Mouse (Mus musculus): Measurements from ENCODE around the gene Fam180a.

Gene Fam180a

DNA sequence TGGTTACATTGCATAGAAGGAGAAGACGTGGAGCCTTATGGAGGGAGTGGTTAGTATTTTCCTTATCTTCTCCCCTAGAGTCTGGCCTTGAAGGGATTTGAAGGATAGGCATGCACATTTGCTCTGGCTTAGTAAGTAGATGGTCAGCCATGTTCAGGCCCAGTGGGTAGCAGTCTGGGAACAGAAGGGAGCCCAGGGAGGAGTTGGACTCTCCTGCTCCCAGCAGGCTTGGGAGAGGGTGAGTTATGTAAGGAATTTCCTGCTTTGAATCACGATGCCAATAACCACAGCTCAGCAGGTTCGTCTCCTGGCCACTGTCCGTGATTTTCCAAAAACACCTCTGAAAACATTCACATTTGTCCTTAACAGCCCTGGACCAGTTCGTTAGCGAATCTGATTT lies 4.9 kb upstream of the Fam180a start:
- H3K27me3 ChIP-seq (ENCODE audit: insufficient read depth, low read length), result peaks cover 6% of the 10 kb centered on the region; the same call in 1 of the 2 replicates
- no peaks in the 10 kb centered on the region for H3K9me3 ChIP-seq (ENCODE audit: low read length)
- peaks cover 43% of the 10 kb centered on the region for H3K4me1 ChIP-seq (replicated peaks; ENCODE audit: low read depth, low read length)
- H3K36me3 ChIP-seq (ENCODE audit: insufficient read depth, low read length), result no peaks in the 10 kb centered on the region
- TF ChIP-seq POU5F1 (IDR thresholded peaks at IDR 0.05; ENCODE audit: borderline replicate concordance, low read length) (no peak), CTCF (conservative IDR thresholded peaks at IDR 0.05; ENCODE audit: low read length) (no peak), NANOG (IDR thresholded peaks at IDR 0.05; ENCODE audit: borderline replicate concordance, low read length) (no peak)
- 0 out of 2 replicates have a peak overlapping the region, but pooled peaks have one; percentile 7 for H3K4me3 ChIP-seq (replicated peaks; ENCODE audit: low read length)

- TF ChIP-seq POU5F1 (IDR thresholded peaks at IDR 0.05; ENCODE audit: borderline replicate concordance, low read length), result no peak
- no peak for TF ChIP-seq CTCF (conservative IDR thresholded peaks at IDR 0.05; ENCODE audit: low read length)
- no peak for TF ChIP-seq NANOG (IDR thresholded peaks at IDR 0.05; ENCODE audit: borderline replicate concordance, low read length)
- Histone ChIP-seq H3K4me3 (replicated peaks; ENCODE audit: low read length) (no peak overlapping the region), H3K9me3 (ENCODE audit: low read length) (no peaks in the 10 kb centered on the region), H3K36me3 (ENCODE audit: insufficient read depth, low read length) (no peaks in the 10 kb centered on the region), H3K4me1 (replicated peaks; ENCODE audit: low read depth, low read length) (peaks cover 45% of the 10 kb centered on the region), H3K27me3 (ENCODE audit: insufficient read depth, low read length) (peaks cover 14% of the 10 kb centered on the region; the same call in 1 of the 2 replicates)
Measured at GRCm38 (mm10) chr6:35329956-35330355, 4.0 kb upstream of the Fam180a start.

DNA sequence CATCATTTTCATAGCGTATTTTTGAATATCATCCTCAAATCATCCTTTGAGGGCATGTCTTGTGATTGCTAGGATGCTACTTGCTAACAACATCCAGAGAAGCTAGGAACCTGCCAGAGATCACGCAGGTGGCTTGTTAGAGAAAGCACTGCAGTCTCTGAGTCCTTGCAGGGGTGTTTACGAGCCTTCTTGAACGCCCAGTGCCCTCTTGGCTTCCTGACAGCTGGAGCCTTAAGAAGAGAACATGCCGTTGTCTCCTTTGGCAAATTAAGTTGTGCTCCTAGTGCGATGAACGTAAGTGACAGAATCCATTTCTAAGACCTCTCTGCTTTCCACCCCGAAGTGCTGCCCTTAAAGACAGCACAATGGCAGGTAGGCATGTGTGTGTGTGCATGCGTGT lies 1.6 kb downstream of the Fam180a start:
- Histone ChIP-seq H3K27me3 (ENCODE audit: insufficient read depth, low read length) (peaks cover 22% of the 10 kb centered on the region), H3K4me3 (replicated peaks; ENCODE audit: low read length) (no peak overlapping the region), H3K9me3 (ENCODE audit: low read length) (no peaks in the 10 kb centered on the region), H3K4me1 (replicated peaks; ENCODE audit: low read depth, low read length) (peaks cover 8% of the 10 kb centered on the region; the same call in 1 of the 2 replicates), H3K36me3 (ENCODE audit: insufficient read depth, low read length) (no peaks in the 10 kb centered on the region)
- TF ChIP-seq NANOG (IDR thresholded peaks at IDR 0.05; ENCODE audit: borderline replicate concordance, low read length), result no peak
- no peak for TF ChIP-seq POU5F1 (IDR thresholded peaks at IDR 0.05; ENCODE audit: borderline replicate concordance, low read length)
- TF ChIP-seq CTCF (conservative IDR thresholded peaks at IDR 0.05; ENCODE audit: low read length), result no peak

DNA sequence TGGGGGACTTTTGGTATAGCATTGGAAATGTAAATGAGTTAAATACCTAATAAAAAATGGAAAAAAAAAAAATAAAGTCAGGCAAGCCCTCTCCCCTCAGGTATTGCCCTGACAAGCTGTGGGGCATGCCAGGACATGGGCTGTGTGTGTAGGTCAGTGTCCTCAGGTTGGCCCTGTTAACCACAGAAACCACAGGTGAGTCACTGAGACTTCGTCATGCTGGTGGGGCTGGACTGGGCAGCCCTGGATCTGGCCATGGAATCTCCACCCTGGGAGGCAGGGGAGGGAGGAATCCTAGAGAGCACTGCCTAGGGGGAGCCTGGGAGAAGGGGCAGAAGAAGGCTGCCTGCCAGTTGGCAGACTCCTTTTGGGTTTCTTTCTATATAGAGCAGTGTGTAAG lies 2.9 kb downstream of the Fam180a start:
- Histone ChIP-seq H3K9me3 (ENCODE audit: low read length) (peaks cover 8% of the 10 kb centered on the region), H3K4me3 (replicated peaks; ENCODE audit: low read length) (no peak overlapping the region), H3K4me1 (replicated peaks; ENCODE audit: low read depth, low read length) (peaks cover 8% of the 10 kb centered on the region; the same call in 1 of the 2 replicates), H3K36me3 (ENCODE audit: insufficient read depth, low read length) (no peaks in the 10 kb centered on the region), H3K27me3 (ENCODE audit: insufficient read depth, low read length) (peaks cover 22% of the 10 kb centered on the region)
- TF ChIP-seq CTCF (conservative IDR thresholded peaks at IDR 0.05; ENCODE audit: low read length) (no peak), NANOG (IDR thresholded peaks at IDR 0.05; ENCODE audit: borderline replicate concordance, low read length) (no peak), POU5F1 (IDR thresholded peaks at IDR 0.05; ENCODE audit: borderline replicate concordance, low read length) (no peak)

DNA sequence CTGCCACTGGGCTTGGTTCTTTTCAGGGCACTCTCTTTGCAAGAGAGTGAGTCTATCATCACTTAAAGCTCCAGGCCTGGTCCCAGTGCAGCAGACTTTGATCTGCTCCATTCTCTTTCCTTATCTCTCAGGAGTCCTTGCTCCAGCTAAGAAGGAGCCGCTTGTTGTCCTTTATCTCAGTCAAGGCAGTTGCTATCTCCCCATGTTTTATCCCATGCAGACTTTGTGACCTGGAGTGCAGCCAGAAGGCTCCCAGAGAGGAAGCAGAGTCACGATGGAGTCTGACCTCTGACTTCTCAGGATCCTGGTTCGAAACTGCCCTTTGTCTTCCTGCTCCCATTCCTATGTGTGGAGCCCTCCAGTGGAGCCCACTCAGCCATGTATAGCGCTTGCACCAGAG lies 4.8 kb downstream of the Fam180a start:
- Histone ChIP-seq H3K9me3 (ENCODE audit: low read length) (peaks cover 15% of the 10 kb centered on the region), H3K36me3 (ENCODE audit: insufficient read depth, low read length) (no peaks in the 10 kb centered on the region), H3K4me3 (replicated peaks; ENCODE audit: low read length) (no peak overlapping the region), H3K4me1 (replicated peaks; ENCODE audit: low read depth, low read length) (peaks cover 5% of the 10 kb centered on the region; the same call in 1 of the 2 replicates), H3K27me3 (ENCODE audit: insufficient read depth, low read length) (peaks cover 19% of the 10 kb centered on the region)
- TF ChIP-seq POU5F1 (IDR thresholded peaks at IDR 0.05; ENCODE audit: borderline replicate concordance, low read length), result no peak
- TF ChIP-seq NANOG (IDR thresholded peaks at IDR 0.05; ENCODE audit: borderline replicate concordance, low read length), result no peak
- no peak for TF ChIP-seq CTCF (conservative IDR thresholded peaks at IDR 0.05; ENCODE audit: low read length)

DNA sequence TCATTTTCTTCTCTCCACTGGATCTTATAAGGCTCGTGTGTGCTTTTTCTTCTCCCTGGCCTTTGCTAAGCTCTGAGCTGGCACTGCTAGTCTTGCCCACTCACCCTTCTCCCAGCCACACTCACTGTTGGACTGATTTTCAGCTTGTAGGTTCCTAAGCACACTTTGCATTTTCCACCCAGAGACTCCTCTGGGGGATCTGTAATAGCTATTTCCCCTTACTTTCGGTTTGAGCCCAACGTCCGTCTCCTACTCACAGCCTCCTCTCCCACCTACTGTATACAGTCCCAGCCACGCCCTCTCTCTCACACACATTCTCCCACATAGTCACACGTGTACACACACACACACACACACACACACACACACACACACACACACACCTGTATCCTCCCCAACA lies 6.1 kb downstream of the Fam180a start:
- H3K9me3 ChIP-seq (ENCODE audit: low read length), result peaks cover 15% of the 10 kb centered on the region
- H3K4me3 ChIP-seq (replicated peaks; ENCODE audit: low read length), result no peak overlapping the region
- peaks cover 8% of the 10 kb centered on the region for H3K27me3 ChIP-seq (ENCODE audit: insufficient read depth, low read length)
- TF ChIP-seq NANOG (IDR thresholded peaks at IDR 0.05; ENCODE audit: borderline replicate concordance, low read length) (no peak), CTCF (conservative IDR thresholded peaks at IDR 0.05; ENCODE audit: low read length) (no peak), POU5F1 (IDR thresholded peaks at IDR 0.05; ENCODE audit: borderline replicate concordance, low read length) (no peak)
- no peaks in the 10 kb centered on the region for H3K4me1 ChIP-seq (replicated peaks; ENCODE audit: low read depth, low read length)
- no peaks in the 10 kb centered on the region for H3K36me3 ChIP-seq (ENCODE audit: insufficient read depth, low read length)

DNA sequence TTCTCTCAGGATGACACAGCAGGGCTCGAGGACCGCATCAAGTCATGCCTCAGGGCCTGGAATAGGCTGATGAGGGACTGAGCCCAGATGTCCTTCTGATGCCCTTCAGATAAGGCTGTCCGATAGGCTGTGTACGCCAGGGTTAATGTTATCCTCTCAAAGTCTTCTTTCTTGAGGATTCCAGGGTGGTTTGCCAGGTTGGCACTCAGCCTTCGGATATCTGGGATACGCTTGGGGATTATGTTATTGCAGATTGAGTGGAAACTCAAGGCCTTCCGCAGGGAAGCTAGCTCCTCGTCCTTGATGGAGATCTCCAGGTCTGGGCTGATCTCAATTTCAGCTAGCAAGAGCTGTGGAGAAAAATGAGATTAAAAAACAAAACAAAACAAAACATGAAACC lies 12.4 kb downstream of the Fam180a start:
- Histone ChIP-seq H3K9me3 (ENCODE audit: low read length) (peaks cover 12% of the 10 kb centered on the region), H3K36me3 (ENCODE audit: insufficient read depth, low read length) (no peaks in the 10 kb centered on the region), H3K4me1 (replicated peaks; ENCODE audit: low read depth, low read length) (peaks cover under 1% of the 10 kb centered on the region), H3K27me3 (ENCODE audit: insufficient read depth, low read length) (peaks cover 4% of the 10 kb centered on the region; the same call in 1 of the 2 replicates), H3K4me3 (replicated peaks; ENCODE audit: low read length) (no peak overlapping the region)
- TF ChIP-seq NANOG (IDR thresholded peaks at IDR 0.05; ENCODE audit: borderline replicate concordance, low read length) (no peak), CTCF (conservative IDR thresholded peaks at IDR 0.05; ENCODE audit: low read length) (no peak), POU5F1 (IDR thresholded peaks at IDR 0.05; ENCODE audit: borderline replicate concordance, low read length) (no peak)

GRCm38 (mm10) chr6:35309406-35309805 lies 16.5 kb downstream of the Fam180a start:
- H3K9me3 ChIP-seq (ENCODE audit: low read length), result no peaks in the 10 kb centered on the region

DNA sequence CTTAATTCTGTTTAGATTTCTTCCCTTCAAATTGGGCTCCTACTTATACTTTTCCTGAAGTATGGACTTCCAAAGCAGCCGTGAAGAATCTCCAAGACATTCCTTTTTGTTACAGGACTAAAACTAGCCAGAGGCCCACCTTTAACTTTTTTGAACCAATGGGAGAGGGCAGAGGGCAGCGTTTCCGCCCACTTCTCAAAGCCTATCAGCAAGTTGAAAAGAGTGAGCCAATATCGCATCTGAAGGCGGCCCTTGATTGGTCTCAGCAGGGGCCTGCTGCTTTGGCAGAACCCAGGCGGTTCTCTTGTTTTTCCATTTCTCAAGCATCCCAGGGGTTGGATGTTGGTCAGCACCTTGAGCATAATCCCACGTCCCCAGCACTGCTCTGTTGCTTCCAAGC lies 17.9 kb downstream of the Fam180a start, which contains the start of gene Slc13a4:
Gene Slc13a4, minus strand, starts transcription at position 95 of the 400 bp plus-strand sequence.
- Histone ChIP-seq H3K4me3 (replicated peaks; ENCODE audit: low read length) (no peak within 1 kb of the TSS), H3K27me3 (ENCODE audit: insufficient read depth, low read length) (peaks cover 3% of the 10 kb centered on the region; the same call in 1 of the 2 replicates), H3K9me3 (ENCODE audit: low read length) (no peaks in the 10 kb centered on the region), H3K36me3 (ENCODE audit: insufficient read depth, low read length) (no peaks in the 10 kb centered on the region), H3K4me1 (replicated peaks; ENCODE audit: low read depth, low read length) (peaks cover 14% of the 10 kb centered on the region)
- no peak for TF ChIP-seq POU5F1 (IDR thresholded peaks at IDR 0.05; ENCODE audit: borderline replicate concordance, low read length)
- TF ChIP-seq NANOG (IDR thresholded peaks at IDR 0.05; ENCODE audit: borderline replicate concordance, low read length), result no peak
- TF ChIP-seq CTCF (conservative IDR thresholded peaks at IDR 0.05; ENCODE audit: low read length), result no peak

More at GRCm38 (mm10) chr6:35309406-35309805, 16.5 kb downstream of the Fam180a start:
- H3K4me3 ChIP-seq (replicated peaks; ENCODE audit: low read length), result no peak overlapping the region
- H3K27me3 ChIP-seq (ENCODE audit: insufficient read depth, low read length), result peaks cover 4% of the 10 kb centered on the region; the same call in 1 of the 2 replicates
- TF ChIP-seq NANOG (IDR thresholded peaks at IDR 0.05; ENCODE audit: borderline replicate concordance, low read length), result no peak
- peaks cover 14% of the 10 kb centered on the region for H3K4me1 ChIP-seq (replicated peaks; ENCODE audit: low read depth, low read length)
- no peaks in the 10 kb centered on the region for H3K36me3 ChIP-seq (ENCODE audit: insufficient read depth, low read length)
